Mouse (Mus musculus) bone marrow, adult 2 months (tissue): Measurements from ENCODE around the gene Efna5.

ENCODE experiments used
- CTCF ChIP-seq: fragments of 200-500 bp; IDR thresholded peaks from 2 replicates; pipeline ENCODE4 v1.5.1; 2011; ENCODE audit warnings: low read length, control low read depth; ENCODE audit not compliant: control insufficient read depth, insufficient read depth
- POLR2A ChIP-seq: fragments of 200-500 bp; IDR thresholded peaks from 2 replicates; pipeline ENCODE4 v1.6.1; 2011; ENCODE audit warnings: low read depth, mild to moderate bottlenecking, control low read depth, low read length, borderline replicate concordance; ENCODE audit not compliant: control insufficient read depth

DNA sequence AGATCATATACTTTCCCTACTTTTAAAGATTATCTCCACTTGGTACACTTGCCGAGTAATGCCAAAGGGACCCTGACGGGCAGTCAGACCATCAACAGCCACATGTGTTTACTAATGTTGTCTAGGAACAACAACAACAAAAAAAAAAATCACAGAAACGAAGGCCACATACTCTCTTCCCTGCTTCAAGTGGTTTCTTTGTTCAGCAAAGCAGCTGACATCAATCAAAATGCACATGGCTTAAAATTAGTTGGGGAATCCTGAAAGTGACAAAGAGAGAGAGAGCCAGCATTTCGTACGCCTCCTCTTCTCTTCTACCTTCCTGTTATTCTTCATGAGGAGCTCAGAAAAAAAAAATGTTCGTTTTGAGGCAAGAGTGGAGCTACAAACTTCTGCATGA, 266.4 kb downstream of the Efna5 start:
- TF ChIP-seq CTCF (no peak), POLR2A (no peak)
